Mouse (Mus musculus) hindbrain, embryonic 13.5 days (tissue): ENCODE data around the gene Btbd35f11. TPM values are rescaled to one million over a fixed set of nuclear protein-coding genes. Genes with fewer than 3 reads are reported as not detected.
"Not testable (repeated sequence)": the region's sequence is repeated elsewhere in the genome, so short reads cannot be mapped to it uniquely, and the experiment has no call there.

Source experiments
- ATAC-seq: fragments of 200-750 bp; cut with Nextera tagmentation; 2 replicates; pipeline ENCODE4 v1.8.0; 2017; ENCODE audit warnings: moderate TSS enrichment; ENCODE audit not compliant: low FRiP score
- H3K27ac ChIP-seq: fragments of 300-500 bp; sonication (generic); 2 replicates; pipeline ENCODE4 v1.5.1; 2015; ENCODE audit warnings: inconsistent platforms, mild to moderate bottlenecking, moderate library complexity
- H3K27me3 ChIP-seq: fragments of 300-500 bp; sonication (generic); 2 replicates; pipeline ENCODE4 v1.6.1; 2015; ENCODE audit warnings: mild to moderate bottlenecking, inconsistent platforms
- H3K36me3 ChIP-seq: fragments of 300-500 bp; sonication (generic); 2 replicates; pipeline ENCODE4 v1.6.1; 2015; ENCODE audit warnings: mild to moderate bottlenecking, inconsistent platforms
- H3K4me1 ChIP-seq: fragments of 300-500 bp; sonication (generic); replicated peaks from 2 replicates; pipeline ENCODE4 v1.6.1; 2015; ENCODE audit warnings: inconsistent platforms
- H3K4me2 ChIP-seq: fragments of 300-500 bp; sonication (generic); 2 replicates; pipeline ENCODE4 v1.6.1; 2015; ENCODE audit warnings: inconsistent platforms, mild to moderate bottlenecking, moderate library complexity
- H3K4me3 ChIP-seq: fragments of 300-500 bp; sonication (generic); 2 replicates; pipeline ENCODE4 v1.5.1; 2015; ENCODE audit warnings: mild to moderate bottlenecking, inconsistent platforms
- H3K9ac ChIP-seq: fragments of 300-500 bp; sonication (generic); 2 replicates; pipeline ENCODE4 v1.6.1; 2015; ENCODE audit warnings: mild to moderate bottlenecking, inconsistent platforms
- H3K9me3 ChIP-seq: fragments of 300-500 bp; sonication (generic); 2 replicates; pipeline ENCODE4 v1.6.1; 2016; ENCODE audit warnings: inconsistent platforms
- WGBS: fragments of 180-500 bp; shearing (Covaris S2); methylation state at CpG from one replicate; pipeline ENCODE4 v1.1.7; 2015; 5-methylcytosine and 5-hydroxymethylcytosine counted together
- polyA plus RNA-seq: library from polyadenylated mRNA; unstranded; fragments of >200 nt; fragmentation: Nextera tagmentation; extraction: Ambion mirVana; gene quantifications from 2 replicates; pipeline ENCODE4 v1.2.1, GENCODE M21; 2015

The Btbd35f11 gene
- not detected in 2 replicates for polyA plus RNA-seq

DNA sequence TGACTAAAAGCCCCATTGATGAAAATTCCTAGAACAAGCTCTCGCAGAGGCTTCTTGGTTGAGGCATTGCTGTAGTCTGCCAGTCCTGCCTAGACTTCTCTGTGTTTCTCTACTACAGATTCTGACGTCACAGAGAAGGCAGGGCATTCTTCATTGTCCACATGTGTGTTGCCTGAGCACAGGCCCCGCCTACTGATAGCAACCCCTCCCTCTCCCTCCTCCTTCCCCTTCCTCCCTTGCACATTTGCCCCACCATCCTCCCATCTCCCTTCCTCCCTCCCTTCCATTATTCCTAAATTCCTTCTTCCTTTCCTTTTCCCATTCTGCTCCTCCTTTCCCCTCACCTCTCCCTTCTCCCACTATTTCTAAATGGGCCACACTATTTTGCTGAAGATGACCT is at the start of gene Btbd35f11:
Gene Btbd35f11 (minus strand): TSS at position 101 of the 400 bp plus-strand sequence.
- not testable (repeated sequence) for H3K4me2 ChIP-seq, H3K27ac ChIP-seq, H3K36me3 ChIP-seq, H3K9me3 ChIP-seq, H3K9ac ChIP-seq, H3K4me3 ChIP-seq, H3K27me3 ChIP-seq, H3K4me1 ChIP-seq, ATAC-seq
- WGBS: 66% methylated on average over 2 of the region's 3 CpGs

DNA sequence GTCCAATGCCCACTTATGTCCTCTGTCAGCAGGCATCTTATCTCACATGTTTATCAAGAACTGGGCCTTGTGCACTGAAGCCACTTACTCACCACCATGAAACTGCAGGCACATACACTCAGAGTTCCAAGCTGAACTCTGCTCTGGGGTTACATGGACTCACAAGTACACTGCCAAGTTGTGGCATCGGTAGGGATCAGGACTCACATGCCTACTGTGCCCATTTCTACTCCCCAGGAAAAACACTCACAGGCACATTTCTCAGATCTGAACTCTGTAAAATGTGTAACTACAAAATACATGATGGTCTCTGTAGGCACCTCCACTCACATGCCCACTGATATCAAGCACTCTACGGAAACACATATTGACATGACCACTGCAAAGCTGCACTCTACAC is 33.5 kb downstream of the Btbd35f11 start:
- H3K9me3 ChIP-seq, ATAC-seq, H3K27me3 ChIP-seq, H3K4me2 ChIP-seq, H3K9ac ChIP-seq, H3K27ac ChIP-seq, H3K4me3 ChIP-seq, H3K36me3 ChIP-seq, H3K4me1 ChIP-seq: not testable (repeated sequence)
- WGBS: 100% methylated on average over 1 of the region's 2 CpGs

Other genes starting within 250 kb of the Btbd35f11 start
- gene Btbd35f24, start 247.9 kb downstream of the Btbd35f11 start, polyA plus RNA-seq: not detected in 2 replicates